Mouse (Mus musculus) CH12.LX (cell line): Measurements from ENCODE around the gene Lamc2. TPM values are rescaled to one million over a fixed set of nuclear protein-coding genes. Genes with fewer than 3 reads are reported as not detected.

Source experiments
- DNase-seq: peaks from one replicate; pipeline ENCODE4 v3.0.0-alpha.2; 2013; ENCODE audit errors: extremely low read depth
- H3K27ac ChIP-seq: 2 replicates; pipeline ENCODE4 v1.5.1; 2012; ENCODE audit warnings: low read depth, mild to moderate bottlenecking, control low read depth, moderate library complexity; ENCODE audit not compliant: insufficient read depth
- H3K27me3 ChIP-seq: replicated peaks from 2 replicates; pipeline ENCODE3; 2012; ENCODE audit warnings: inconsistent platforms
- H3K36me3 ChIP-seq, 2 experiments: replicated peaks in 1 of 2; 2 replicates each; pipeline versions ENCODE3 to v1.6.1; 2012; ENCODE audit warnings: inconsistent platforms in 1 of 2, low read length in 1 of 2, mild to moderate bottlenecking in 1 of 2, mixed read lengths in 1 of 2, moderate library complexity in 1 of 2; ENCODE audit not compliant: control insufficient read depth in 1 of 2, insufficient read depth in 1 of 2
- H3K4me1 ChIP-seq, 2 experiments: 2 replicates each; pipeline ENCODE4 v1.6.1; 2012; ENCODE audit warnings: inconsistent platforms in 1 of 2, moderate library complexity in 1 of 2; ENCODE audit not compliant: insufficient read depth in 2 of 2, control insufficient read depth in 1 of 2
- H3K4me2 ChIP-seq: 2 replicates; pipeline ENCODE4 v1.6.1; 2012; ENCODE audit warnings: low read depth, mild to moderate bottlenecking, control low read depth; ENCODE audit not compliant: poor library complexity, insufficient read depth, severe bottlenecking
- H3K4me3 ChIP-seq, 3 experiments: fragments of 150-350 bp in 1 of 3; sonication (generic) in 1 of 3; replicated peaks in 1 of 3; 2 replicates each; pipeline versions ENCODE3 to v1.5.1; 2011 to 2012; ENCODE audit warnings: low read depth in 2 of 3, low read length in 2 of 3, mild to moderate bottlenecking in 2 of 3, moderate library complexity in 2 of 3, control low read depth in 1 of 3, improper control_type of control experiment in 1 of 3, inconsistent platforms in 1 of 3, mixed read lengths in 1 of 3; ENCODE audit not compliant: poor library complexity in 1 of 3
- H3K79me2 ChIP-seq: replicated peaks from 2 replicates; pipeline ENCODE4 v1.6.1; 2012; ENCODE audit warnings: mild to moderate bottlenecking, moderate library complexity; ENCODE audit not compliant: control insufficient read depth, poor library complexity, insufficient read depth, severe bottlenecking; ENCODE audit errors: extremely low read depth
- H3K9ac ChIP-seq: 2 replicates; pipeline ENCODE4 v1.6.1; 2012; ENCODE audit warnings: low read depth, mild to moderate bottlenecking, control low read depth, moderate library complexity; ENCODE audit not compliant: insufficient read depth
- H3K9me3 ChIP-seq: replicated peaks from 2 replicates; pipeline ENCODE3; 2012; ENCODE audit warnings: low read length, inconsistent platforms, mixed read lengths
- E2F4 ChIP-seq: IDR thresholded peaks from 2 replicates; pipeline ENCODE4 v1.6.1; 2011; ENCODE audit warnings: low read depth, low read length, improper control_type of control experiment; ENCODE audit not compliant: insufficient replicate concordance
- ELF1 ChIP-seq: IDR thresholded peaks from 2 replicates; pipeline ENCODE4 v1.6.1; 2014; ENCODE audit warnings: low read depth, mild to moderate bottlenecking, inconsistent platforms, low read length, improper control_type of control experiment
- GABPA ChIP-seq: IDR thresholded peaks from 2 replicates; pipeline ENCODE4 v1.6.1; 2012; ENCODE audit warnings: low read depth, low read length, improper control_type of control experiment, inconsistent platforms; ENCODE audit not compliant: insufficient replicate concordance
- IRF4 ChIP-seq: IDR thresholded peaks from 2 replicates; pipeline ENCODE4 v1.6.1; 2014; ENCODE audit warnings: low read depth, mild to moderate bottlenecking, inconsistent platforms, low read length, improper control_type of control experiment
- MXI1 ChIP-seq: IDR thresholded peaks from 2 replicates; pipeline ENCODE4 v1.6.1; 2011; ENCODE audit warnings: mild to moderate bottlenecking, low read depth, low read length, improper control_type of control experiment
- NELFE ChIP-seq: IDR thresholded peaks from 2 replicates; pipeline ENCODE4 v1.6.1; 2011; ENCODE audit warnings: low read depth, low read length, improper control_type of control experiment
- NRF1 ChIP-seq: IDR thresholded peaks from 2 replicates; pipeline ENCODE4 v1.6.1; 2014; ENCODE audit warnings: low read depth, mild to moderate bottlenecking, inconsistent platforms, low read length, improper control_type of control experiment, moderate library complexity
- PAX5 ChIP-seq: IDR thresholded peaks from 2 replicates; pipeline ENCODE4 v1.6.1; 2012; ENCODE audit warnings: low read length, inconsistent platforms, mixed read lengths
- RCOR1 ChIP-seq: conservative IDR thresholded peaks from 2 replicates; pipeline ENCODE4 v1.6.1; 2012; ENCODE audit warnings: low read depth, mild to moderate bottlenecking, inconsistent platforms, low read length, improper control_type of control experiment
- TBP ChIP-seq: conservative IDR thresholded peaks from 2 replicates; pipeline ENCODE4 v1.6.1; 2011; ENCODE audit warnings: low read depth, low read length, improper control_type of control experiment
- ZC3H11A ChIP-seq: IDR thresholded peaks from 2 replicates; pipeline ENCODE4 v1.6.1; 2012; ENCODE audit warnings: low read depth, mild to moderate bottlenecking, inconsistent platforms, low read length, improper control_type of control experiment
- ZMIZ1 ChIP-seq: IDR thresholded peaks from 2 replicates; pipeline ENCODE4 v1.6.1; 2012; ENCODE audit warnings: low read depth, mild to moderate bottlenecking, inconsistent platforms, low read length, improper control_type of control experiment
- ZNF384 ChIP-seq: IDR thresholded peaks from 2 replicates; pipeline ENCODE4 v1.6.1; 2012; ENCODE audit warnings: low read depth, low read length, improper control_type of control experiment, inconsistent platforms
- dilution Hi-C: fragments of 300-500 bp; cut with MboI; formaldehyde crosslinking; loops from 2 replicates; pipeline ENCODE4 v1.14.3; 2020; ENCODE audit warnings: low sequenced_read_pairs; ENCODE audit not compliant: extremely low pct_unique_long_range_greater_than_20kb, extremely low pct_ligation_motif_present
- in situ Hi-C: fragments of 300-500 bp; cut with MboI; formaldehyde crosslinking; loops from 3 replicates; pipeline ENCODE4 v1.14.3; 2019; ENCODE audit warnings: low sequenced_read_pairs, low pct_ligation_motif_present, low pct_unique_long_range_greater_than_20kb, mixed read lengths
- polyA plus RNA-seq: library from polyadenylated mRNA; unstranded; fragments of >175 nt; gene quantifications from 2 replicates; pipeline ENCODE4 v1.2.1, GENCODE M21; 2012; ENCODE audit warnings: low read depth; ENCODE audit not compliant: insufficient read length
- total RNA-seq, 2 experiments: library from RNA; depleted of rRNA; stranded (reverse); fragments of 300-350 nt in 1 of 2; fragments of >200 nt in 1 of 2; gene quantifications; 2 replicates each; pipeline ENCODE4 v1.2.3; 2012 to 2014

Gene Lamc2
- total and polyA plus RNA-seq, 3 experiments: 0.09 to 1.0 (median 0.25) TPM

DNA sequence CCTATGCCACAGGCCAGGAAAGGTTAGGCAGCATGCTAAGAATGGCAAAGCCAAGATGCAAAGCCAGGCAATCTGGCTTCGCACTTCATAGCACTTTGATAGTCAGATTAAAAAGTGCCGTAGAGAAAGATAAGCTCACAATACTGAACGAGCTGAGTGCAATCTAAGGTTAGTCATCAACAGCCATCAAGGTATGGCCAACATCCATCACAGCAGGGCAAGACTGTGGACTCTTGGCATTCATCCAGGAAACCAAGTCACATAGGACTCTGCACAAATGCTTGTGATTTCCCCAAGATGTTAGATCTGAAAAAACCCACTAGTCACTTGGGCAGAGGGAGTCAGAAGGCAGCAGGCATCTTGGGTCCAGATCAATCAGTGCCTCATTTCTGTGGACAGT is 1.8 kb upstream of the Lamc2 start:
- DNase-seq: no peak
- no peak overlapping the region for H3K4me3 ChIP-seq
- H3K27ac ChIP-seq: no peak overlapping the region
- H3K9me3 ChIP-seq: peaks cover 3% of the 10 kb centered on the region
- no peaks in the 10 kb centered on the region for H3K27me3 ChIP-seq
- no peak overlapping the region for H3K9ac ChIP-seq
- H3K36me3 ChIP-seq: no peaks in the 10 kb centered on the region
- peaks cover 0 to 8% of the 10 kb centered on the region in 2 experiments; a peak in 1 of 4 replicates for H3K4me1 ChIP-seq
- in situ Hi-C loops (no loop called here), dilution Hi-C loops (no loop called here)
- no peaks in the 10 kb centered on the region for H3K79me2 ChIP-seq
- no peak overlapping the region for H3K4me2 ChIP-seq
- TF ChIP-seq RCOR1 (no peak), NRF1 (no peak), ZMIZ1 (no peak), ZNF384 (no peak), ZC3H11A (no peak), GABPA (no peak), MXI1 (no peak), IRF4 (no peak), NELFE (no peak)

DNA sequence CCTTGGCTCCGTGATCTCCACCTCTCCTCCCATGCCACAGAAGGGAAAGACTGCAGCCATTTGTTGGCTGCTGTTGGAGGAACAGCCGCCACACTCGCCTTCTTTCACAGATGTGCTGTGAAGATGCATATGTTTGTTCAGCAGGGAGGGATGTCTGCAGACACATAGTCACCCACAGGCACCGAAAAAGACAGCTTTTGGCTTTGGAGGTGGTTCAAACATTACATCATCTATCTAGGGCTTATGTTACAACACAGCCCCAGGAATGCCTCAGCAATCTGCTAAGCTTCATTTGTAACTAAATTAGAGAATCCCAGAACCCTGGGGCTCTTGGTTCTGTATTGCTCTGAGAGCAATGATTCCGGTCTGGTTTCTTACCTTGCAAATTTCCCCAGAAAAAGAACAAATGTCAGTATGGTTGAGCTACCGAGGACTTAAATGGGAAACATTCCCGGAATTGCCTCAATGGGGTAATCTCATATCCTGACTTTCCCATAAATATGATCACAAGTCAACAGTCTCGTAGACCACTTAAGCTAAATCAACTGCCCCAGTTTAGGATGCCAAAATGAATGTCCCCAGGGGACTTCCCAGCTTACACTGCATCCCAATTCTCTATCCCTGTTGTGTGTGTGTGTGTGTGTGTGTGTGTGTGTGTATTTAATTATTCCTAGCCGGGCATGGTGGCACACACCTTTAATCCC is 5.5 kb downstream of the Lamc2 start:
- DNase-seq: no peak
- dilution Hi-C loops (no loop called here), in situ Hi-C loops (no loop called here)
- TF ChIP-seq ZMIZ1 (no peak), GABPA (no peak), PAX5 (no peak)
- H3K79me2 ChIP-seq: no peaks in the 10 kb centered on the region
- H3K4me1 ChIP-seq: no peaks in the 10 kb centered on the region
- H3K27me3 ChIP-seq: no peaks in the 10 kb centered on the region
- no peak overlapping the region for H3K27ac ChIP-seq
- H3K36me3 ChIP-seq: no peaks in the 10 kb centered on the region
- H3K9me3 ChIP-seq: peaks cover 3% of the 10 kb centered on the region
- no peak overlapping the region for H3K4me3 ChIP-seq
- no peak overlapping the region for H3K9ac ChIP-seq
- no peak overlapping the region for H3K4me2 ChIP-seq

DNA sequence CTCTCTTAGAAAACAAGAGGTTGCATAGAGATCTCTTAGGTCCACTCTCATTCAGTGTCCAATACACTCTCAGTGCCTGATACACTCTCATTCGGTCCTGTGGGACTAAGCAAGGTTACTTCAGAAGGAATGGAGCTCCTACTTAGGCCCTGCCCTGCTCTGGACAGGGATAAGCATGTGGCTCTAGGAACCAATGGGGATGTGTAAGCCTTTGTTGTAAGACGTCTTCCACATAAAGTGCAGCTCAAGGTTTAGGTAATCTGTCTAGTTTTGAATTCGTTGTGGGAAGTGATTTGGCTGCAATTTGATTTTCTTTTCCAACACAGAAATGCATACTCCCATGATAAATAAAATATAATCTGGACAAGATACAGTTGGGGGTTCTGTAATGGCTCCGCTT is 6.1 kb downstream of the Lamc2 start:
- peaks cover 3% of the 10 kb centered on the region for H3K9me3 ChIP-seq
- no peaks in the 10 kb centered on the region for H3K36me3 ChIP-seq
- H3K4me3 ChIP-seq: no peak overlapping the region
- H3K79me2 ChIP-seq: no peaks in the 10 kb centered on the region
- in situ Hi-C loops: no loop called here
- H3K4me2 ChIP-seq: no peak overlapping the region
- TF ChIP-seq ELF1 (no peak), E2F4 (no peak), NELFE (no peak), TBP (no peak)
- TF ChIP-seq, all 38 proteins: peak for 0
- dilution Hi-C loops: no loop called here
- no peak for DNase-seq
- no peak overlapping the region for H3K9ac ChIP-seq
- H3K27me3 ChIP-seq: no peaks in the 10 kb centered on the region
- no peak overlapping the region for H3K27ac ChIP-seq
- no peaks in the 10 kb centered on the region for H3K4me1 ChIP-seq
